Mouse (Mus musculus) lung, adult 2 months (tissue): ENCODE data around the gene Als2cr12. TPM values are rescaled to one million over a fixed set of nuclear protein-coding genes. Genes with fewer than 3 reads are reported as not detected.
"Not testable (repeated sequence)": the region's sequence is repeated elsewhere in the genome, so short reads cannot be mapped to it uniquely, and the experiment has no call there.

Experiments used
- DNase-seq: peaks from one replicate; pipeline ENCODE4 v3.0.0; 2022
- H3K4me1 ChIP-seq: fragments of 200-500 bp; 2 replicates; pipeline ENCODE4 v1.6.1; 2011; ENCODE audit warnings: low read length; ENCODE audit not compliant: control insufficient read depth, insufficient read depth
- H3K4me3 ChIP-seq: fragments of 200-500 bp; replicated peaks from 2 replicates; pipeline ENCODE3; 2011; ENCODE audit warnings: low read depth, mild to moderate bottlenecking, control low read depth, low read length; ENCODE audit errors: extremely low read depth
- CTCF ChIP-seq: fragments of 200-500 bp; IDR thresholded peaks from 2 replicates; pipeline ENCODE4 v1.5.1; 2011; ENCODE audit warnings: mild to moderate bottlenecking, low read length, control low read depth; ENCODE audit not compliant: insufficient read depth
- POLR2A ChIP-seq: fragments of 200-500 bp; IDR thresholded peaks from 2 replicates; pipeline ENCODE4 v1.6.1; 2011; ENCODE audit warnings: low read depth, mild to moderate bottlenecking, control low read depth, low read length, borderline replicate concordance; ENCODE audit errors: extremely low read depth
- WGBS: fragments of 180-500 bp; shearing (Covaris S2); methylation state at CpG from one replicate; pipeline ENCODE4 v1.1.7; 2018; 5-methylcytosine and 5-hydroxymethylcytosine counted together
- polyA plus RNA-seq: library from polyadenylated mRNA; depleted of rRNA; stranded (reverse); fragments of >200 nt; gene quantifications from 2 replicates; pipeline ENCODE4 v1.2.3, GENCODE M21; 2012; rRNA removed

Gene Als2cr12
- polyA plus RNA-seq, result 0.11 and 0.14 TPM in 2 replicates

DNA sequence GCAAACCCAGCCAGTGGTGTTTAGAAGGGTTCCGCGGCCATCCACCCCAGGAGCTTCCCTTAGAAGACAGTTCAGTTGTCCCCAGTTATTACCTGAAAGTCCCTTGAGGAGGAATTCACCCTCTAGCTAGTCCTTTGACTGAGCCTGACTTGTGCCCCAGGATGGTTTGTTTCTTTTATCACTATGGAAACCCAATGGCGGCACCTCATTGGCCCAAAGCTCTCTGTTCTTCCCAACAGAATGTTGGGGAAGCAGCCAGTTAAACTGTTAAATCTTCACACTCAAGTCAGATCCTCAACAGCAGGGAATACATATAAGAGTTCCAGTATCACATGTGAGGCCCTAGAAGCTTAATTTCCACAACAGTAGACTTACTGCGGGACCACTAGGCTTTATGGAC lies at the start of gene Als2cr12:
TSS of gene Als2cr12 (minus strand) at position 180 of the 400 bp plus-strand sequence.
- DNase-seq, H3K4me1 ChIP-seq, H3K4me3 ChIP-seq: not testable (repeated sequence)
- 81% methylated on average over 4 of the region's 4 CpGs for WGBS

DNA sequence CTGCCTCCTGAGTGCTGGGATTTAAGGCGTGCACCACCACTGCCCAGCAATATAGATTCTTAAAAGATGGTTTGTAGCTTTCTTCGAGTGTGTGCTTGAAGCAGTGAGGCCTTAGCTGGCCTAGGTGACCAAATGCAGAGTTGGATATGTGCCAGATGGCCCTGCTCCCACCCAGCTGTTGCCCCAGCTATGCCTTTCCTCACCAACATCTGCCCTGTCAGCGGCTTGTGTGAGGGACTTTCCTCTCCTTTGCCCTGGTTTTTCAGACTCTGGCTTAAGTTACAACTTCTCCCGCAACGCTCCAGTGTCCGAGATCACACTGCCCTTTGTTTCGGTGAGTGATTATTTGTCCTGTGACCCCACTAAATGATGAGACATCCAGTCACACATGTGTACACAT lies 48.9 kb upstream of the Als2cr12 start:
- no peak for TF ChIP-seq POLR2A
- TF ChIP-seq CTCF, result no peak
- DNase-seq, result no peak
- 71% methylated on average over 7 of the region's 7 CpGs for WGBS
- no peak overlapping the region for H3K4me3 ChIP-seq
- H3K4me1 ChIP-seq, result peaks cover 3% of the 10 kb centered on the region; the same call in 1 of the 2 replicates

GRCm38 (mm10) chr1:58743252-58743651 lies 47.5 kb upstream of the Als2cr12 start:
- WGBS, result 70% methylated on average over 6 of the region's 6 CpGs
- Histone ChIP-seq H3K4me3 (no peak overlapping the region), H3K4me1 (peaks cover 3% of the 10 kb centered on the region; the same call in 1 of the 2 replicates)
- DNase-seq, result no peak
- TF ChIP-seq POLR2A, result no peak
- TF ChIP-seq CTCF, result no peak

DNA sequence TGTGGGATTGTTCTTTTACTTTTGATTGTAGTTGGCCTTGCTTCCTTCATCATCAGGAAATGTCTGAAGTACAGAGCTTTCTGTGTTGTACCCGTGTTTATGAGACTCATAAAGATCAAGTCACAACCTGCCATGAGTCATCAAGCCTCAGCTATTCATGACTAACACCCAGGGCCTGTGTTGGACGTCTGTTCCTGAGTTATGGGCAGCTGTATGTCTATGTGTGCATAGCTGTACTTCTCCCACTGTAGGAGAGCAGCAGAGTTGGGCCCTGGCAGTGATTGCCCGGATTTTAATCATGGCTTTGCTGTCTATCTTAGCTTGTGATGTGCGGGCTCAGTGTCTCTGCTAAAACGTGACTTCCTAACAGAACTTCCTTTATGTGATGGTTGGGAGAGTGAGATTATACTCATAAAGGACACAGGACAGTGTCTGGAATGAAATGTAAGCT lies 46.8 kb upstream of the Als2cr12 start:
- no peak overlapping the region for H3K4me3 ChIP-seq
- 45% methylated on average over 5 of the region's 5 CpGs for WGBS
- peaks cover 3% of the 10 kb centered on the region; the same call in 1 of the 2 replicates for H3K4me1 ChIP-seq
- TF ChIP-seq CTCF (no peak), POLR2A (no peak)
- no peak for DNase-seq

GRCm38 (mm10) chr1:58739529-58739928 lies 43.7 kb upstream of the Als2cr12 start:
- no peak for DNase-seq
- H3K4me1 ChIP-seq, result no peaks in the 10 kb centered on the region; the same call in 1 of the 2 replicates
- TF ChIP-seq POLR2A (no peak), CTCF (no peak)
- WGBS, result 79% methylated on average over 7 of the region's 7 CpGs
- no peak overlapping the region for H3K4me3 ChIP-seq

- H3K4me1 ChIP-seq, result peaks cover 4% of the 10 kb centered on the region
- 85% methylated on average over 22 of the region's 22 CpGs for WGBS
- no peak for TF ChIP-seq POLR2A
- no peak for TF ChIP-seq CTCF
- no peak for DNase-seq
- no peak overlapping the region for H3K4me3 ChIP-seq
These were observed 41.2 kb upstream of the Als2cr12 start for GRCm38 (mm10) chr1:58736968-58737367.

DNA sequence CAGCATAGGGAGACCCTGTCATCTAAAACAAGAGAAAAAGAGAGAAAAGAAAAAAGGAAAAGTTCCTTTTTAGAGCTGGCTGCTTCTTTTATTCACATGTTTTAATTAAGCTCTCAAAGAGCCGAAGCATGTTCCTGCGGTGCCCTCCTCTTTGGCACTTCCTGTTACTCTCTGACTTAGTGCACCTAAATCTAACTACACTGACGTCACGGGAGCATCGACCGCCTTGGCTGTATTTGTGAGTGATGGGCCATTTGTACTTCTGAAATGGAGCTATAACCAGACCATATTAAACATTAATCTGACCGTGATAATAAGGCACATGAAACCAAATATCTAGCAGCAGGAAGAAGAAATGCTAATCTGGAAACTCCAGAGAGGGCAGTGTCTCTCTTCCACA lies 40.2 kb upstream of the Als2cr12 start:
- Histone ChIP-seq H3K4me1 (peaks cover 4% of the 10 kb centered on the region), H3K4me3 (no peak overlapping the region)
- TF ChIP-seq POLR2A (no peak), CTCF (no peak)
- WGBS, result 81% methylated on average over 7 of the region's 7 CpGs
- DNase-seq, result no peak

GRCm38 (mm10) chr1:58734043-58734920 lies 38.5 kb upstream of the Als2cr12 start:
- no peak for TF ChIP-seq CTCF
- TF ChIP-seq POLR2A, result no peak
- Histone ChIP-seq H3K4me1 (peaks cover 4% of the 10 kb centered on the region), H3K4me3 (no peak overlapping the region)
- no peak for DNase-seq
- 85% methylated on average over 11 of the region's 11 CpGs for WGBS

- Histone ChIP-seq H3K4me3 (no peak overlapping the region), H3K4me1 (peaks cover 4% of the 10 kb centered on the region)
- no peak for DNase-seq
- 94% methylated on average over 2 of the region's 2 CpGs for WGBS
- TF ChIP-seq POLR2A (no peak), CTCF (no peak)
These were observed 37.8 kb upstream of the Als2cr12 start for GRCm38 (mm10) chr1:58733636-58734035.

DNA sequence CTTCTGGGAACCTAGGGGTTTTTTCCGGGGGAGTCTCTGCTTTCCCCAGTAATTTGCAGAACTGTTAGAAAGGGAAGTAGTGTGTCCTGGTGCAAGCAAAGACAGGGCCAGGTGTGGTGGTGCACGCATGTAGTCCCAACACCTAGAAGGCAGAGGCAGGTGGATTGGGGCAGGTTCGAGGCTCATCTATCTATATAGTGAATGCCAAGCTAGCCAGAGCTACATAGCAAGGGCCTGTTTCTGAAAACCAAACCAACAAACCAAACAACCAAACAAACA lies 32.7 kb upstream of the Als2cr12 start:
- WGBS, result 93% methylated on average over 3 of the region's 3 CpGs
- H3K4me3 ChIP-seq, result no peak overlapping the region
- peaks cover 17% of the 10 kb centered on the region for H3K4me1 ChIP-seq
- DNase-seq, result no peak
- TF ChIP-seq POLR2A (no peak), CTCF (no peak)
